Mouse (Mus musculus) right cerebral cortex, adult 2 months (tissue): Measurements from ENCODE around the gene Olfr988.
"Not testable (repeated sequence)": the region's sequence is repeated elsewhere in the genome, so short reads cannot be mapped to it uniquely, and the experiment has no call there.

Source experiments
- DNase-seq, 2 experiments: peaks; one replicate each; pipeline ENCODE4 v3.0.0; 2021 to 2022; ENCODE audit warnings: low spot score in 2 of 2

Olfr988 gene

GRCm38 (mm10) chr2:85363127-85363526, at the start of gene Olfr988:
Gene Olfr988, minus strand, starts transcription at chr2:85363227.
- not testable (repeated sequence) for DNase-seq

GRCm38 (mm10) chr2:85409369-85409768, 46.3 kb upstream of the Olfr988 start, which contains the start of gene Olfr992:
Gene Olfr992, minus strand, starts transcription at chr2:85409469.
- no peak for DNase-seq

GRCm38 (mm10) chr2:85339972-85340371, 23.1 kb downstream of the Olfr988 start:
- no peak for DNase-seq

- DNase-seq = not testable (repeated sequence)
Observed at GRCm38 (mm10) chr2:85339215-85339614, 23.8 kb downstream of the Olfr988 start, which contains the start of gene Olfr987. Gene Olfr987, minus strand, starts transcription at chr2:85339315.

GRCm38 (mm10) chr2:85319106-85319505, 43.9 kb downstream of the Olfr988 start:
- DNase-seq = no peak
